Mouse (Mus musculus) forebrain, postnatal 0 days (tissue): Measurements from ENCODE around the gene Gm21477. TPM values are rescaled to one million over a fixed set of nuclear protein-coding genes. Genes with fewer than 3 reads are reported as not detected.
"Not testable (repeated sequence)": the region's sequence is repeated elsewhere in the genome, so short reads cannot be mapped to it uniquely, and the experiment has no call there.

Source experiments
- ATAC-seq: fragments of 200-750 bp; cut with Nextera tagmentation; 2 replicates; pipeline ENCODE4 v1.8.0; 2017; ENCODE audit warnings: mild to moderate bottlenecking, moderate library complexity
- DNase-seq: peaks from one replicate; pipeline ENCODE4 v3.0.0-alpha.2; 2015
- H3K27ac ChIP-seq: fragments of 300-500 bp; sonication (generic); 2 replicates; pipeline ENCODE4 v1.5.1; 2014; ENCODE audit warnings: low read depth, mild to moderate bottlenecking, antibody characterized with exemption, low read length, moderate library complexity, mixed read lengths
- H3K27me3 ChIP-seq: fragments of 300-500 bp; sonication (generic); 2 replicates; pipeline ENCODE4 v1.6.1; 2014; ENCODE audit warnings: mild to moderate bottlenecking, low read length, mixed read lengths; ENCODE audit not compliant: insufficient read depth
- H3K36me3 ChIP-seq: fragments of 300-500 bp; sonication (generic); 2 replicates; pipeline ENCODE4 v1.6.1; 2014; ENCODE audit warnings: mild to moderate bottlenecking, moderate library complexity; ENCODE audit not compliant: insufficient read depth
- H3K4me1 ChIP-seq: fragments of 300-500 bp; sonication (generic); 2 replicates; pipeline ENCODE4 v1.6.1; 2014; ENCODE audit warnings: antibody characterized with exemption; ENCODE audit not compliant: insufficient read depth
- H3K4me2 ChIP-seq: fragments of 300-500 bp; sonication (generic); 2 replicates; pipeline ENCODE4 v1.6.1; 2014; ENCODE audit warnings: low read depth, mild to moderate bottlenecking, moderate library complexity
- H3K4me3 ChIP-seq: fragments of 300-500 bp; sonication (generic); 2 replicates; pipeline ENCODE4 v1.5.1; 2014; ENCODE audit warnings: low read depth, low read length, mixed read lengths
- H3K9ac ChIP-seq: fragments of 300-500 bp; sonication (generic); 2 replicates; pipeline ENCODE4 v1.6.1; 2014; ENCODE audit warnings: mild to moderate bottlenecking
- H3K9me3 ChIP-seq: fragments of 300-500 bp; sonication (generic); 2 replicates; pipeline ENCODE4 v1.6.1; 2016; ENCODE audit warnings: low read length
- WGBS: fragments of 180-500 bp; shearing (Covaris S2); extraction: QIAGEN DNeasy Blood & Tissue Kit; methylation state at CpG from one replicate; pipeline ENCODE4 v1.1.7; 2014; 5-methylcytosine and 5-hydroxymethylcytosine counted together
- polyA plus RNA-seq: library from polyadenylated mRNA; unstranded; fragments of >200 nt; fragmentation: Nextera tagmentation; extraction: Ambion mirVana; gene quantifications from 2 replicates; pipeline ENCODE4 v1.2.1, GENCODE M21; 2015
- total RNA-seq: library from RNA; depleted of rRNA; stranded (reverse); fragments of >200 nt; gene quantifications from 2 replicates; pipeline ENCODE4 v1.2.3, GENCODE M21; 2014; rRNA removed

The Gm21477 gene
- total RNA-seq (not detected in 2 replicates), polyA plus RNA-seq (not detected in 2 replicates)

DNA sequence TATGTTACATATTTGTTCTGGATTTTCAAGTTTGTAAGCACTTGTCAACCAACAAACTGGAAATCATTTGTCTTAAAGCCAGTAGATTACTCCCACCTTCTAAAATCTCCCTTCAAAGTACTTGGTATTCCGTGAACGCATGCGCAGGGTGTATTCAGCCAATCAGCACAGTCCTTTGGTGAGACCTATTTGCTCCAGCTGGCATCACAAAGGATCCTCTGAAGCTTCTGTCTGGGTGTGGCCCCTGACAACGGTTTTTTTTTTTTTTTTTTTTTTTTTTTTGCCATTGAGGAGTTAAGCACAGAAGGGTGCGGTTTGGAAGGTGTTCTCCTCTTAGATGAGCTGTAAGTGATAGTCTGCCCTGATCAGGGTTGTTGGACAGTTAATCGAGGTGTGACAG is at the start of gene Gm21477:
Gene Gm21477, plus strand, starts transcription at position 301 of the 400 bp plus-strand sequence.
- no CpG with 5 or more reads among the region's 6 CpGs for WGBS
- DNase-seq, H3K4me1 ChIP-seq, H3K9me3 ChIP-seq, H3K4me3 ChIP-seq, H3K27ac ChIP-seq, H3K9ac ChIP-seq, H3K36me3 ChIP-seq, ATAC-seq, H3K4me2 ChIP-seq, H3K27me3 ChIP-seq: not testable (repeated sequence)
